Comparison of ENCODE assay signal across 20 mouse cellular contexts in genomic region chr14:93126993-93127392, GRCm38 (mm10).
"Had no signal": no experiment of that assay in that cellular context is flagged by ENCODE, and none has a peak within 500 bp of the region (broad histone marks: within the 10 kb centered on the region; RNA-seq: fewer than 3 reads in every experiment).

No protein-coding gene starts in this region.

- H3K9ac ChIP-seq: liver, embryonic 15.5 days; liver, postnatal 0 days; lung, embryonic 15.5 days; midbrain, embryonic 13.5 days; neural tube, embryonic 13.5 days; neural tube, embryonic 15.5 days had no signal

- H3K4me1 ChIP-seq: liver, embryonic 15.5 days; lung, embryonic 15.5 days; midbrain, embryonic 10.5 days; midbrain, embryonic 13.5 days; neural tube, embryonic 13.5 days; neural tube, embryonic 15.5 days had no signal

- H3K4me3 ChIP-seq: liver, embryonic 15.5 days; lung, embryonic 15.5 days; midbrain, embryonic 10.5 days; midbrain, embryonic 13.5 days; myocyte; neural tube, embryonic 13.5 days; neural tube, embryonic 15.5 days had no signal

- H3K27me3 ChIP-seq: liver, embryonic 15.5 days; lung, embryonic 15.5 days; midbrain, embryonic 13.5 days; neural tube, embryonic 13.5 days; neural tube, embryonic 15.5 days had no signal

- H3K9me3 ChIP-seq: liver, embryonic 15.5 days; lung, embryonic 15.5 days; midbrain, embryonic 10.5 days; midbrain, embryonic 13.5 days; neural tube, embryonic 13.5 days; neural tube, embryonic 15.5 days had no signal

- H3K4me2 ChIP-seq: liver, embryonic 15.5 days; lung, embryonic 15.5 days; midbrain, embryonic 13.5 days; neural tube, embryonic 13.5 days; neural tube, embryonic 15.5 days had no signal

- ATAC-seq: liver, postnatal 0 days; lung, postnatal 0 days; midbrain, embryonic 13.5 days; midbrain, embryonic 16.5 days had no signal

- H3K36me3 ChIP-seq: liver, embryonic 15.5 days; lung, embryonic 15.5 days; midbrain, embryonic 10.5 days; midbrain, embryonic 13.5 days; neural tube, embryonic 13.5 days; neural tube, embryonic 15.5 days had no signal

- H3K27ac ChIP-seq: liver, embryonic 15.5 days; lung, embryonic 15.5 days; midbrain, embryonic 10.5 days; midbrain, embryonic 13.5 days; neural tube, embryonic 13.5 days; neural tube, embryonic 15.5 days had no signal

- DNase-seq: liver, postnatal 0 days; lung, adult 2 months; lung, postnatal 4 days; retina, postnatal 1 day; right cerebral cortex, adult 18-20 months; right cerebral cortex, postnatal 25 days; right cerebral cortex, postnatal 4 days; spleen, adult 18-20 months; thymus, adult 2 months; thymus, postnatal 25 days; thymus, postnatal 4 days had no signal
